Mouse (Mus musculus) thymus, adult 2 months (tissue): ENCODE measurements around the gene Stk17b. TPM values are rescaled to one million over a fixed set of nuclear protein-coding genes. Genes with fewer than 3 reads are reported as not detected.
A peak's percentile ranks its signal among the peaks of the same experiment; 100 is the strongest.

Experiments
- DNase-seq: peaks from one replicate; pipeline ENCODE4 v3.0.0; 2021
- H3K27ac ChIP-seq: fragments of 200-500 bp; 2 replicates; pipeline ENCODE4 v1.5.1; 2012; ENCODE audit warnings: low read length, control low read depth; ENCODE audit not compliant: control insufficient read depth, insufficient read depth
- H3K27me3 ChIP-seq: fragments of 200-500 bp; 2 replicates; pipeline ENCODE4 v1.6.1; 2012; ENCODE audit warnings: mild to moderate bottlenecking, low read length, moderate library complexity, mixed read lengths; ENCODE audit not compliant: control insufficient read depth, insufficient read depth
- H3K36me3 ChIP-seq: fragments of 200-500 bp; 2 replicates; pipeline ENCODE4 v1.6.1; 2012; ENCODE audit warnings: mild to moderate bottlenecking, low read length, moderate library complexity; ENCODE audit not compliant: control insufficient read depth, insufficient read depth
- H3K4me1 ChIP-seq: fragments of 200-500 bp; replicated peaks from 2 replicates; pipeline ENCODE4 v1.6.1; 2012; ENCODE audit warnings: low read length; ENCODE audit not compliant: control insufficient read depth, insufficient read depth
- H3K4me3 ChIP-seq: fragments of 200-500 bp; 2 replicates; pipeline ENCODE4 v1.5.1; 2012; ENCODE audit warnings: mild to moderate bottlenecking, low read length, control low read depth, moderate library complexity; ENCODE audit not compliant: control insufficient read depth, insufficient read depth
- CTCF ChIP-seq: fragments of 200-500 bp; IDR thresholded peaks from 2 replicates; pipeline ENCODE4 v1.5.1; 2012; ENCODE audit warnings: mild to moderate bottlenecking, control low read depth, low read length, moderate library complexity, borderline replicate concordance; ENCODE audit not compliant: control insufficient read depth, poor library complexity, insufficient read depth; ENCODE audit errors: extremely low read depth
- POLR2A ChIP-seq: fragments of 200-500 bp; IDR thresholded peaks from 2 replicates; pipeline ENCODE4 v1.6.1; 2012; ENCODE audit warnings: mild to moderate bottlenecking, low read length, control low read depth, moderate library complexity; ENCODE audit not compliant: control insufficient read depth, poor library complexity, insufficient read depth; ENCODE audit errors: extremely low read depth
- WGBS: fragments of 180-500 bp; shearing (Covaris S2); methylation state at CpG from one replicate; pipeline ENCODE4 v1.1.7; 2018; 5-methylcytosine and 5-hydroxymethylcytosine counted together
- polyA plus RNA-seq: library from polyadenylated mRNA; depleted of rRNA; stranded (reverse); fragments of >200 nt; gene quantifications from 2 replicates; pipeline ENCODE4 v1.2.3, GENCODE M21; 2012; rRNA removed

Gene Stk17b
- 27.2 and 33.1 TPM in 2 replicates for polyA plus RNA-seq

DNA sequence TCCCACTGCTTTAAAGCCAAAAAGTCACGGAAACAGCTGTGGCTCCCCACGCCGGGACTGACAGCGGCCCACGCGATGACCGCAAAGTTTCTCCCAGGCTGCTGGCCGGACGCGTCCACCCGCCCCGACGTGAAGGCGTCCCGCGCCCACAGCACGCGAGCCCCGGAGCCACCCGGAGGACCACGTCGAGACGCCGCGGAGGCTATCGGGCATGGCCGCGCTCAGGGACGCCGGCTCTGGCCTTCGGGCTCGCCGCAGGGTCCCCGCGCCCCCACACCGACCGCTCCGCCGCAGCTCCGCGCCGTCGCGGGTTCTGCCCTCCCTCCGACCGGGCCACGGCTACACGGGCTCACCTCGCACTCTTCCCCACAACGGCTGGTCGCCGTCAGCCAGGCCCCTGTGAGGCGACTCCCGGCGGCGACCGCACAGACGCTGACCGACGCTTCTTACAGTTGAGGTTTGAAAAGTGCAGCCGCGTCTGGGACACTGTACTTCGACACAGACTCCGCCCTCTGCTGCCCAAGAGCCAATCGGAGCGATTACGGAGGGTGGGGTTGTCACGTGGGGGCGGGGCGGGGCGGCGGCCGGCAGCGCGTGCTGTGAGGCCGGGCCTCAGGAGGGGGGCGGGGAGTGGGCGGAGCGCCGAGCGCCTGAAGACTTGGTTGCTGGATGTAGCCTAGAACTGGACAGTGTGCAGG lies at the start of gene Stk17b:
Stk17b (minus strand) TSS at position 504 of the 698 bp plus-strand sequence.
- peak; percentile 91 for DNase-seq
- no peak for TF ChIP-seq CTCF
- peak; percentile 87 for TF ChIP-seq POLR2A
- WGBS: under 1% methylated on average over 77 of the region's 81 CpGs
- H3K4me1 ChIP-seq: no peaks in the 10 kb centered on the region; the same call in none of the 2 replicates
- H3K27me3 ChIP-seq: no peaks in the 10 kb centered on the region
- peak within 1 kb of the TSS; percentile 98 for H3K4me3 ChIP-seq
- peak within 1 kb of the TSS; percentile 72 for H3K27ac ChIP-seq
- H3K36me3 ChIP-seq: no peaks in the 10 kb centered on the region

DNA sequence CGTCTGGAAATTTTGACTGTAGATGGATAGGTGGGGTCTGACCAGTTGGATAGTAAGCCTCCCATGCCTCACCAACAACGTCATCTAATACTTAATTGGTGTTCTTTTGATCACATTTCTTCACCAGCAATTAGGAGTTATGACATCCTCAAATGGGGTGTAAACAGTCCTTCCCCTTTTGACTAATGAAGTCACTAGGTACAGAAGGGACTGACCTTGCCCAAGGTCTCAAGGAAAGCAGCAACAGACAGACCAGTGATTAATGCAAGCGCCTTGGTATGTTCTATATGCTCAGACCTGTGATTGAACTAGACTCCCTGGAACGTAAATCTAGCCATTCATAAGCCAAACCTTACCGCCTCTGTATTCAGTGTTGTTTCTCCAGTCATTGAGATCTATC lies 45.3 kb upstream of the Stk17b start:
- Histone ChIP-seq H3K27ac (no peak overlapping the region), H3K4me3 (no peak overlapping the region), H3K27me3 (no peaks in the 10 kb centered on the region), H3K36me3 (no peaks in the 10 kb centered on the region), H3K4me1 (no peaks in the 10 kb centered on the region)
- 94% methylated on average over 5 of the region's 5 CpGs for WGBS
- TF ChIP-seq CTCF (no peak), POLR2A (no peak)
- no peak for DNase-seq

DNA sequence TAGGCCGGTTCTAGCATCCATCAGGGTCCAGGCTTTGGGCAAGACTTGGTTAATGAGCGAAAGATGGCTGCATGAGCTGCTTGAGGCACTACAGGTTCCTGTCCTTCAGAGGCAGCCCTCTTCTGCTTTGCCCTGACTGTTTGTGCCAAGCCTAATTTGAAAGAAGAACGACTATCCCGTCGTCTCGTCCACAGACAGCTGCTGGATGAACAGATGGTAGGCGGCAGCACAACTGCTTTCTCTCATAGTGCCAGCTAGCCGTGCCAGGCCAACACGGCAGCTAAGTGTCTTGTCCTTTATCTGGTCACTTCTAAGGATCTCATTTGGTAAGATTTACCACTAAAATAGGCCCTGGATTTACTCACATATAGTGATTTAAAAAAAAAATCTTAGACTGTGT lies 44.1 kb upstream of the Stk17b start:
- H3K36me3 ChIP-seq: no peaks in the 10 kb centered on the region
- 94% methylated on average over 9 of the region's 9 CpGs for WGBS
- no peaks in the 10 kb centered on the region for H3K27me3 ChIP-seq
- no peak overlapping the region for H3K4me3 ChIP-seq
- DNase-seq: no peak
- TF ChIP-seq CTCF (no peak), POLR2A (no peak)
- H3K4me1 ChIP-seq: peaks cover 1% of the 10 kb centered on the region
- no peak overlapping the region for H3K27ac ChIP-seq

DNA sequence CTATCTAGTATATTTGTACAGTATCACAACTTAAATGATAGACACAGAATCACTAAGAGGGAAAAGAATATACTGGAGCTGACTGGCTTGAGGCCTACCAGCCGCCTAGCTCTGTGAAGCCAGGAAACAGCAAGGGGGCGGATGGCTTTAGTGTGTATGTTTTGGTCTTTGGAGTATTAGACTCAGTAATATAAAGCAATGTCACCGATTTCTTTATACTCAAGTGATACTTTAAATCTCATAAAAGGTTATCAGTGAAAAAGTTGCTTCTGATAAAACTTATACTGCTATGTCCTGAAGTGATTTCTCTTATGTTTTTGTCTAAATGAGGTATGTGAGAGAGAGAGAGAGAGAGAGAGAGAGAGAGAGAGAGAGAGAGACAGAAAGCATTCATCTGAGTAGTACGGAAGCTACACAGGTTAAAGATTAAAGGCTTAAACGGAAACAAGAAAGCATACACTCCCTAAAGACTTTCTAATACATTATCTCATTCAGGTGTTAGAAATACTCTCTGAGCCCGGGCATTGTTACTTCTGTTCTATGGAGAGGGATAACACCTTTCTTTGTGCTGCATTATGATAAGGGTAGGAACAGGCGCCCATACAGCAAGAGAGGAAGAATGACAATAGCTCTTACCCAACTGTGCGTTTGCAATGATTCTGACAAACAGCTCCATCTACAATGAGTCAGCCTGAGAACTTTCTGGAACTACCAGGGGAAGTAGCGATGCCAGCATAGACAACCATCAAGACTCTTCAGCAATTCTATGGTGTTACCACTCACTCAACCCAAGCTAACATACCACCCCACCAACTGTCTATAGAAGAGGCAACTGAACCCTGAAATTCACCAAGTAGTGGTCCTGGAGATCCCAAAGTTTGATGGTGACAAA lies 39.7 kb upstream of the Stk17b start:
- no peak for DNase-seq
- Histone ChIP-seq H3K36me3 (no peaks in the 10 kb centered on the region), H3K27ac (peak overlapping the region; percentile 49), H3K27me3 (no peaks in the 10 kb centered on the region), H3K4me1 (peaks cover 6% of the 10 kb centered on the region), H3K4me3 (no peak overlapping the region)
- 84% methylated on average over 9 of the region's 9 CpGs for WGBS
- TF ChIP-seq CTCF: no peak
- TF ChIP-seq POLR2A: no peak

DNA sequence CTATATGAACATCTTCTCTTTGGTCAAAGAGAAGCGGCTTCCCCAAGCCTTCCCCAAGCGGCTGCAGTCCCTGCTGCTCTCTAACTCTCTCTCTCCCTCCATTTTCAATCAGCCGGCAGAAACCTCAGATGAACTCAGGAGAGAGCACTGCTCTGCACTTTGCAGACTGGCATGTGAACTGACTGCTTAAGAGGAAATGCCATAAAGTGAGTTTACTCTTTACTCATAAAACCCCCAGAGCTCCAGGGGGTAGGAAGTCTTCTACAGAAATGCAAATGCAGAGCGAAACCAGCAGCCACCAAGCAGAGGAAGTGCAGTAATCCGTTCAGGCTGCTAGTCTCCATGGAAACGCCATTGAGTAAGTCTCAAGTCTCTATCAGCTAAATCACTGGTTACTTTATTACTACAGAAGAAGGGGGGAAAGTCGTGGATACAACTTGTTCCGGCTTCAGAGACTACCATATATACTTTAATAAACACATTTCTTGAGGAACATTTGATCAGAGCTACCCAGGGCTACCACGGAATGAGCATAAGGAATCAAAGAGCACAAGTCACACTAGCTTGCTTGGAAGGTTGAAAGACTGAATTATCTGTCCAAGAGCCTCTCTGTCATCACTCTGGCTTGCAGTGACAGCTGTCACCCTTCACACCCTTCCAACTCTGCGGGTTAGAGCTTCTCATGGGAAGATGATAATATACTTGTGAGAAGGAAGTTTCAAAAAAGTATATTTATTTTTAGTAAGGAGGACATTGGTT lies 38.8 kb upstream of the Stk17b start:
- Histone ChIP-seq H3K27me3 (no peaks in the 10 kb centered on the region), H3K36me3 (no peaks in the 10 kb centered on the region), H3K4me1 (peaks cover 6% of the 10 kb centered on the region), H3K27ac (peak overlapping the region; percentile 92), H3K4me3 (peak overlapping the region; percentile 25; the same call in 1 of the 2 replicates)
- WGBS: 7% methylated on average over 10 of the region's 10 CpGs
- TF ChIP-seq POLR2A: no peak
- TF ChIP-seq CTCF: no peak
- DNase-seq: peak; percentile 62

DNA sequence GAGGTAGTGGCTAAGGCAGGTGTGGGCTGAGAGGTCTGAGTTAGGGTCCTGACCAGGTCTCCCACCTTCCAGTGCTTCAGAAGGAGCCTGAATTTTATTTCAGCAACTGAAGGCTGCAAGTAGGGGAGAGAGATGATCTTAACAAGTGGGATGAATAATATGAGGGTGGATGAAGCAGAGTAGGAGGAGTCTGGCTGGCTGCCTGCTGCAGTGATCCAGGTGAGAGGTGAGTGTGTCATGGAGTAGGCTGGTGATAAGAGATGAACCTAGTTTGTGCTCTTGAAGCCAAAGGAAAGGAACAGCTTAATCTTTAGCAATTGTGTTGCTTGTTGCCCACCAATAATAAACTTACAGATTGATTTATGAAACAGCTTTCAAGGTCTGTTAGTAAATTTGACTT lies 37.0 kb upstream of the Stk17b start:
- Histone ChIP-seq H3K4me3 (no peak overlapping the region), H3K4me1 (peaks cover 6% of the 10 kb centered on the region), H3K36me3 (no peaks in the 10 kb centered on the region), H3K27me3 (no peaks in the 10 kb centered on the region), H3K27ac (no peak overlapping the region)
- DNase-seq: no peak
- TF ChIP-seq CTCF (no peak), POLR2A (no peak)
